Mouse (Mus musculus): ENCODE data around the gene Szt2.

Gene Szt2

GRCm38 (mm10) chr4:118410871-118411270, 1.8 kb upstream of the Szt2 start:
- no peak for DNase-seq

DNA sequence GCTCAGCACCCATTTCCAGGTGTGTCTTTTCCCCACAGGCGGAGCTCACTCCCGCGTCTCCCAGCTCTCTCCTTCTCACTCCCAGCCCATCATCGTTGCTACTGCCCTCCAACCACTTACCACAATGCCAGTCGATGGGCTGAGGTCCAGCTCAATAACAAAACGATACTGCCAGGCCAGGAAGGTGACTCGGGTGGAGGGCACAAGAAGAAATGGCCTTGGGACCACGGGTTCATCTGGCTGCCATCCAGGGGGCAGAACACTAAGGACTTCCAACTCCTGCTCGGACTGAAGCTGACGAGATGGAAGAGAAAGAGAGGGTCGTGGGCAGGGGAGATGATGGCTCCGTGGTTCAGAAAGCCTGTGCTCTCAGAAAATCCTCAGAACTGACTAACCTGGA, 6.4 kb downstream of the Szt2 start:
- DNase-seq, result no peak

DNA sequence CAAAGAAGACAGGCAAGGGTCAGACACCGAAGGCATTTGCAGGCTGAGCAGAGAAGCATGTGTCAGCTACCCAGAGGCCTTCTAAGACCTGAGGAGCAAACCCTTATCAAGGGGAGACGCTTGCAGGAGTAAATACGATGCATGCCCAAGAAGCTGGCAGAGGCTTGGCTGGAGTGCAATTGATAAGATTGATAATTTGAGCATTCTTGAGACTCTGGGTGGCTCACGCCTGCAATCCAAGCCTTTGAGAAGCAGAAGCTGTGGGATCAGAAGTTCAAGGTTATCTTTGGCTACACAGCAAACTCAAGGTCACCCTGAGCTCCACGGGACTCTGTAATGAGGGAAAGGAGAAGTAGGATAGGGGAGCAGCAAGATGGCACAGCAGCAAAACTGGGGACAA, 7.2 kb downstream of the Szt2 start:
- DNase-seq, result no peak

DNA sequence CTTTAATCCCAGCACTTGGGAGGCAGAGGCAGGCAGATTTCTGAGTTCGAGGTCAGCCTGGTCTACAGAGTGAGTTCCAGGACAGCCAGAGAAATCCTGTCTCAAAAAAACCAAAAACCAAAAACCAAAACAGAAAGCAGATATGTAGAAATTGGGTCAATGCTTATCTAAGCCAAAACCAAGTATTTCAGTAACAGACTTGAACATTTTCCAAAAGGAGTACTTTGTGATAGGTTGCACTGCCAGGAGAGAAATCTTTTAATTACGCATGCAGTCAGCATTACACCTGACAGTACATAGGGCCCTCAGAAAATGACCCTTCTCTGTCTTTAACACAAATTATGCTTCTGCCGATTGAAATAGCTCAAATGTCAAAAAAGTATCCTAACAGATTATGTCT, 7.7 kb downstream of the Szt2 start:
- no peak for DNase-seq

DNA sequence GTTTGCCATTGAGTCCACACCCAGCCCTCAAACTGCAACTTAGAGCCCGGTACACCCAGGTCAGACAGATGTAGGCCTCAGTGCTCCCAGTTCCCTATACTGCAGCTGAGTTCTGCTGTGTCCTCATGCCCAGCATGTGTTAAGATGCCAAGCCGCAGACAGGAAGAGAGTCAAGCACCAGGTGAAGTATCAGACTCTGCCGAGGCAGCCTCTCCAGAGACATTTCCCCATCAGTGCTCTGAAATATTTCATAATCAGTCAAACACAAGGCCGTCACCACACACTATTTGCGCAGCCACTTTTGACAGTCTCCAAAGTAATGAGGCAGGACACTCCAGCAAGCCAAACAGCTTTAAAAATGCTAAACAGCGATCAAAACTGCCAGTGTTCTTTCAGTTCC, 10.7 kb downstream of the Szt2 start:
- DNase-seq, result no peak

GRCm38 (mm10) chr4:118396433-118396832, 12.6 kb downstream of the Szt2 start:
- no peak for DNase-seq

DNA sequence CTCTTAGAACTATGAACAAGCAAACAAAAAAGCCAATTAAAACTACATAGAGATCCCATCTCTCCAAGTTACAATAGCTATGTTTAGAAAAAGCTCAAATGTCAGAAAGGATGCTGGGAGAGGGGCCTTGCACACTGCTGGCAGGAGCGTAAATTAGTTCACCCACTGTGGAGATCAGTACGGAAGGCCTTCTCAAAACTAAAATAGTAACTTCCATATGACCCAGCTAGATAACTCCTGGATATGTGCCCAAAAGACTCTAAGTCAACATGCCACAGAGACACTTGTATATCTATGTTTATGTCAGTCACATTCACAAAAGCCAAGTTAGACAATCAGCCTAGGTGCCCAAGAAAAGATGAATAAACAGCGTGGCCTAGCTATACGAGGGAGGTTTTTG, 13.8 kb downstream of the Szt2 start:
- no peak for DNase-seq

DNA sequence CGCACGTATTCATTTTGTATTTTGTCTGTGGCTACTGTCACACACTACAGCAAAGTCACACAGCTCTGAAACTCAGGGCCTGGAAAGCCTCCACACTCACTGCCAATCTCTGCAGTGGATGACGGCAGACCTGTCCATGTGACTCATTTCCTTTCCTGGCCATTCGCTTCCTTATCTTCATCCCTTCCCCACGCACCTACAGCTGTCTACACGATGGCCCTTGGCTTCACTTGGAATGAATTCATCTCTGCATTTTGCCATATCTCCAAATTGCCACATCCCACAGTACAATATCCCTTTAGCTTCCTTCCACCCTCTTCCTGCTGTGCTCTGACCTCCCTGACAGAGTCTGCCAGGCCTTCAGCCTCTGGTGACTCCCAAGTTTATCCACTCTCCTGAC, 14.6 kb downstream of the Szt2 start:
- no peak for DNase-seq

DNA sequence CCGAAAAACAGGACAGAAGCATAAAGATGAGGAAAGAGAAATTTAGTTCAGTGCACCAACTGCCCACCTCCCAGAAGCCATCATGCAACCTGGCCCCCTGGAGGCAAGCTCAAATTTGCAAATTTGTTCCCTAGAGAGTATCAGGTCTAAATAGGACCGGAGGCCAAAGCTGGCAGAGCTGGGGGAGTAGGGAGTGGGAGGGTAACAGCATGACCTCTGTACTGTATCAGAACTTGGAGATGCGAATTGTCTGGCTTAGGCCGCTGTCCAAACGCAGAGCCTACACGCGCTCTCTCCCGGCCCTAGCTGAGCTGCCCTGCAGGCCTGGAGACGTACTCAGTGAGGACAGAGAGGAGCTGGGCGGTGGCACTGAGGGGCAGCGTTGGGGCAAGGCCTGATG, 18.9 kb downstream of the Szt2 start:
- DNase-seq, result no peak

- no peak for DNase-seq
Measured at GRCm38 (mm10) chr4:118387316-118387715, 21.8 kb downstream of the Szt2 start.

DNA sequence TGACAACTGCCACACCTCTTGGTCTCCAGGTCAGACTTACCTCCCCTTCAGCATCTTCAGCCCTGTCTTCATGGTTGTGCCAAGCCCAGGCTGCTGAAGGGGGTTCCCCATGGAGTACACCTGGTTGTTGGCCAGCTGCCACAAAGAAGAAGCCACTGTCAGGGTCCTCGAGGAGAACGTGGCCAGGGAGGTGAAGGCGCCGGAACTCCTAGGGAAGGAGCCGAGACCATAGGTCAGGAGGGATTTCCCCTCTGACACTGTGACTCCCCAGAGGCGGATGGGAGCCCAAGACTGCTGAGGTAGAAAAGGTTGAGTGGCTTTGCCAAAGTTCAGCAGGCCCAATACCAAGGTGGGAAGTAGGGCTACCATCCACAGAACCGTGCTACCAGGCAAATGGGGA, 25.8 kb downstream of the Szt2 start:
- DNase-seq, result no peak

DNA sequence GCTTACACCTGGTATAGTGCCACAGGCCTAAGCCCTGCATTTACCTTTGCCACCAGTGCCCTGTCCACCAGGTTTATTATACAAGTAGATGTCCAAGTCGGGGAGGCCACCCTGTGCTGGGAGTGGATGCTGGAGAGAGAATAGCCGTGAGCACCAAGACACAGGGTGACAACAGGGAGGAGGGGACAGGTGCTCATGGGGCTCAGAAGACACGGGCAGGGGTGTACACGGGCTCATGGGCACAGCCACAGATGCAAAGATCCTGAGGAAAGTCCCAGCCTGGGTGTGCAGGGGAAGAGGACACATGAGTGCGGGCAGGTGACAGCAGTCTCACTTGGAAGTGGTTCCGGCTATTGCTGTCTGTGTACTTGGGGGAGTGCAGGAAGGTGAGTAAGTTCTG, 33.1 kb downstream of the Szt2 start:
- no peak for DNase-seq

DNA sequence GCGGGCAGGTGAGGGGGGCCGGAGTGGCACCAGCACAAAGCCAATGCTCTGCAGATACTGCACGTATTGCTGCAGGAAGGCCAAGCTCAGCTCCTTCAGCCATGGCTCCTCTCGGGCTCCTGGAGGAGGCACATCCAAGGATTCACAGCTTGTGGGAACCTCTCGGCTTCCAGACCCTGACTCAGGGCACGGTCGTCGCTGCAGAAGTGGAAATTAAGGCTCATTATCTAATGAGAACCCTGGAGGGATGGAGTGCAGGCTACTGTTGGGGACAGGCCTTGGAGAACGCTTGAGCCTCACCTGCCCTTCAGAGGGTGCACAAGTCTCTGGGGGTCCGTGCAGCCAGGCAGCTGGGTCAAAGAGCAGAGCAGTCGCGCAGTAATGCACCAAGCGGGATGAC, 37.3 kb downstream of the Szt2 start:
- DNase-seq, result no peak

GRCm38 (mm10) chr4:118368616-118369015, 40.5 kb downstream of the Szt2 start:
- DNase-seq, result no peak

- DNase-seq, result no peak
Measured at GRCm38 (mm10) chr4:118367551-118367950, 41.5 kb downstream of the Szt2 start.

- DNase-seq, result no peak
Measured at GRCm38 (mm10) chr4:118365991-118366390, 43.1 kb downstream of the Szt2 start.

- DNase-seq, result no peak
Measured at GRCm38 (mm10) chr4:118364641-118365040, 44.4 kb downstream of the Szt2 start.

GRCm38 (mm10) chr4:118363985-118364384, 45.1 kb downstream of the Szt2 start:
- DNase-seq, result no peak

DNA sequence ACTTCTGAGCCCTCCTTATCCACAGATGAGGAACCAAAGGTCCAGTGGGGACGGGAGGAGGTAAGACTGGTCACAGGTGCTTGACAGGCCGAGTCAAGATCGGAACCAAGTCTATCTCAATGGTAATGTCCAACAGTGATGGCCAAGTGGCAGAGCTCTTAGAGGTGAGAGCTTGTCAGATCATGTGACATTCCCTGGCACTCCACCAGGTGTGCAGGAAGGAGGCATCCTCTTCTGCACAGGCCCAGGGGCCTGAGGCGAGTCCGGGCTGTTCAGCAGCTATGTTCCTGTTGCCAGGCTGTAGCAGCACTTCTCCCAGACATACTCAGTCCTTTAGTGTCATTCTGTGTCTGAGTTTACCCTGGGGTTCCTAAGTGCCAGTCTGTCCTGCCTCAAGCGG, 46.2 kb downstream of the Szt2 start:
- DNase-seq, result no peak

- no peak for DNase-seq
Measured at GRCm38 (mm10) chr4:118361451-118361850, 47.6 kb downstream of the Szt2 start.

DNA sequence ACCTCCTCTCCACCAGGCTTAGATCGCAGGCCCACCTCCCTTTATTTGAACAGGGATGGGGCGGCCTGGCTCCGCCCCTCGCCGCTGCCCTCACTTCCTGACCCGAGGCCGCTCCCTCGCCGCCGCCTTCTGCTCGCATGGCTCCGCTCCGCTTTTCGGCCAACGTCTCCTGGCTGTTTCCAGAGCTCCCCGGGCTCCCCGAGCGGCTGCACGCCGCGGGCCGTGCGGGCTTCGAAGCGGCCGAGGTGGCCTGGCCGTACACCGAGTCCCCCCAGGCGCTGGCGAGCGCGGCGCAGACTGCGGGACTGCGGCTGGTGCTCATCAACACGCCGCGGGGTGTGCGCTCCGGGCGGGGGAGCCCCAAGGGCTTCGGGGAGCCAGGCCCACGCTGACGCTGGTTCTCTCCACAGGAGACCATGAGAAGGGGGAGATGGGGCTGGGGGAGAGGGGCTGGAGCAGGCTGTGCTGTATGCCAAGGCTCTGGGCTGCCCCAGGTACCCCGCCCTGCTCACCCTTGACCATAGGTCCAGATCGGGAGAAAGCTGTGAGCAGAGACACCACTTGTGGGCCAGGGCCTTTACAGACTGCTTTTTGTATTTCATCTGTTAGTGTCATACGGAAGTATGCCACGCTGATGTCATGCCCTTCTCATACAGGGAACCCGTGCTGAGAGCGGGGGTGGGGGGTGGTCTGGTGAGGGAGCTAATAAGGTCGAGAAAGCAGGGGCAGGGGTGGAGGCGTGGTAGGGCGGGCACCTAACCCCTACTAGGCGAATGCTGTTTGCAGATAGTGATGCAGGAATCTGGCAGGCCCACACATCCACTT, 49.0 kb downstream of the Szt2 start:
- peak; percentile 76 to 79 for DNase-seq

- no peak for DNase-seq
Measured at GRCm38 (mm10) chr4:118359211-118359895, 49.7 kb downstream of the Szt2 start.

DNA sequence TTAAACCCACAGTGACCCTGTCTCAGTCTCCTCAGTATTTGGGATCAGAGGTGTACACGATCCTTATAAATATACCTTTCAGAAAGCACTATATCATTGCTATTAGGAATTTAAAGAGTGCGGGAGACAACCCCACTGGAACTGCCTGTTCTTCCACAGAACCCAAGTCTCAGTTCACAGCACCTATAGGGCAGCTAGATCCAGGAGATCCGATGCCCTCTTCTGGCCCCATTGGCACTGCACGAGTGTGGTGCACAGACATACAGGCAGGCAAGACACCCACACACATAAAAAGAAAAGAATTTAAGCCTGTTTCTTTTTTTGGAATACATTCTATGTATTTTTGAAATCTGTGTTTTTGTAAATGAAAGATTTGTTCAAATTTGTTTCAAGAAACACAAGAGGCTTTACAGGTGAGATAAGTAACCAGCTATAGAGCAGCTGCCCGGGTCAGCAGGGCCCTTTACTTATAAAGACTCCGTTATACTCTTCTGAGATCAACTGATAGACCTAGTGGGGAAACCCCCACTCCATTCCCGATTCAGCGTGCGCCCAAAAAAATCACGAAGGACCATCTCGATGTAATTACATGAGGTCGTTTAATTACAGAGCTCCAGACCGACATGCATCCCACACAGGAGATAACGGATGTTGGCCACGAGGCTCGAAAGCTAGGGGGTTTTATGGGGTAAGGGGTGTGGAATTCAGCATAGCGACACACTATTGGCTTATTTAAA, 50.7 kb downstream of the Szt2 start:
- DNase-seq, result no peak

DNA sequence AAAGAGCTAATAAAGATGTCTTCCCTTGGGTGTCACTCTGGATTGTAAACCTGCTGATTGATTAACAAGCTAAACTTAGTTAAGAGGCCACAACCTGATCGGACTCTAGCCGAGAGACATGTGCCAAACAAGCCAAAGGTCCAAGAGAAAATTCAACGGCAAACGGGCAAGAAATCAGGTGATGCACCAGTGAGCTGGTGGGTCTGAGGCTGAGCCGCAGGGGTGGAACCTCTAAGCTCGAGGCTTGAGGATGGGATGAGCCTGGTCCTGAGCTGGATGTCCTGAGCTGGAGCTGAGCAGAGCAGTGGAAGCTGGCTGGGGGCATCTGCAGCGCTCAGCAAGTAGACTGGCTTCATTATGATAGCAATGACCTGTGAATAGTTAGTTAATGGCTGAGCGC, 51.6 kb downstream of the Szt2 start:
- DNase-seq, result no peak

Data from cerebellum, postnatal 36 days (tissue).